Mouse (Mus musculus): ENCODE results near the gene Jhy.

- TF ChIP-seq CHD2 (IDR thresholded peaks at IDR 0.05; ENCODE audit: low read depth, low read length) = no peak
- no peak for TF ChIP-seq ZC3H11A (IDR thresholded peaks at IDR 0.05; ENCODE audit: borderline replicate concordance, low read depth, low read length)
- TF ChIP-seq HCFC1 (IDR thresholded peaks at IDR 0.05; ENCODE audit: borderline replicate concordance, insufficient read depth, low read length) = no peak
Measured at GRCm38 (mm10) chr9:40875431-40875830, 88.5 kb downstream of the Jhy start.
